Mouse (Mus musculus): ENCODE results near the gene Bcl2l10.

GRCm38 (mm10) chr9:75306126-75306898, 41.2 kb upstream of the Bcl2l10 start, which contains the start of gene Gnb5:
- TF ChIP-seq POLR2A (IDR thresholded peaks at IDR 0.05; ENCODE audit: extremely low read depth, insufficient read depth, low read length) (no peak), CTCF (IDR thresholded peaks at IDR 0.05; ENCODE audit: low read depth, low read length) (no peak)

Measured in liver, adult 2 months (tissue).